Mouse (Mus musculus) liver, embryonic 14.5 days (tissue): ENCODE measurements at regions not wholly inside any gene's neighbourhood (a gene's known extent, or its start where the extent isn't known, plus 50 kb on each side); places are given as distances from the start of the nearest gene placed in this dataset.

ENCODE experiments used
- CTCF ChIP-seq: IDR thresholded peaks from 2 replicates; pipeline ENCODE4 v1.5.1; 2016; ENCODE audit warnings: antibody characterized with exemption, low read depth, control low read depth
- EP300 ChIP-seq: IDR thresholded peaks from 2 replicates; pipeline ENCODE4 v1.6.1; 2016; ENCODE audit warnings: antibody characterized with exemption, low read depth

GRCm38 (mm10) chr13:16435436-16435835 is 423.8 kb downstream of the Inhba start:
- no peak for TF ChIP-seq CTCF
- TF ChIP-seq EP300: no peak
